Mouse (Mus musculus): ENCODE results near the gene Mettl7b. TPM values are rescaled to one million over a fixed set of nuclear protein-coding genes. Genes with fewer than 3 reads are reported as not detected.
A peak's percentile ranks its signal among the peaks of the same experiment; 100 is the strongest.

The Mettl7b gene
- polyA plus RNA-seq, 1 experiment = not detected

DNA sequence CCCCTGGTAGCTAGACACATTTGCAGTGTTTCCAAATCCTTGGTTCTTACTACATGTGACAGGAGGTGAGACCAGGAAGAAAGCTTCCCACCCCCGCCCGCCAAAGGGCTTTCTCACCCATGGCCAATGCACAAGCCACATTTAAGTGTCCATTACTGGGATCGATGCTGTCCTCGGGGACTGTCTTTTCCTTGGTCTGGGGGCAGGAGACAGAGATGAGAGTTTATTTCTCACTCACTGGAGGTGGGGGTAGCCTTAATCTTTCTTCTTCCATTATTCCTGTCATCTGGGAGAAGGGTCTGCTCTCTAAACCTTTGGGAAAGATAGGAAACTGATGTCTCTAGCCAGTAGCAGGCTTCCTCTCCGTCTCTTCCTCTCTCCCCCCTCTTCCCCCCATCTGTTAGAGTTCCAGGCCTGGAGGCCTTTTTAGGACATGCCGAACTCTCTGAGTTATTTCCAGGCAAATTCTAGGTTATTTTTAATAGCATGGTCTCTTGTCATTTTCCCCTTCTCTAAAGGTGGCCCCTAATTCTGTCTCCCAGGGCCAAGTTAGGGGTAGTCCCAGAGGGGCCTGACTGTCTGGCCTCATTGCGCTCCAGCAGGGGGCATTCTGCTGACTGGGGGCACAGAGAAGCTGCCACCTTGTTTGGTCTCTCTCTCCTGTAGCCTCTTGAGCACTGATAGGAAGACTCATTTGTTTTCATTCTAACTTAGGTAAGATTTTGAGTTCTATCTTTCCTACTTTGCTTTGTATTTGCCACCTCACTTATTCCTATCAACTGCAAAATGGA is 25.6 kb downstream of the Mettl7b start:
- TF ChIP-seq CTCF (IDR thresholded peaks at IDR 0.05; ENCODE audit: insufficient read depth, low read depth, low read length) = no peak
- TF ChIP-seq POLR2A (IDR thresholded peaks at IDR 0.05; ENCODE audit: insufficient read depth, low read depth, low read length) = no peak
- no peak overlapping the region for H3K27ac ChIP-seq (ENCODE audit: insufficient read depth, low read depth, low read length)
- H3K4me1 ChIP-seq (ENCODE audit: control insufficient read depth, insufficient read depth, low read length) = peaks cover 12% of the 10 kb centered on the region
- 72% methylated on average over 7 of the region's 7 CpGs for WGBS
- no peak overlapping the region for H3K4me3 ChIP-seq (ENCODE audit: insufficient read depth, low read depth, low read length)

DNA sequence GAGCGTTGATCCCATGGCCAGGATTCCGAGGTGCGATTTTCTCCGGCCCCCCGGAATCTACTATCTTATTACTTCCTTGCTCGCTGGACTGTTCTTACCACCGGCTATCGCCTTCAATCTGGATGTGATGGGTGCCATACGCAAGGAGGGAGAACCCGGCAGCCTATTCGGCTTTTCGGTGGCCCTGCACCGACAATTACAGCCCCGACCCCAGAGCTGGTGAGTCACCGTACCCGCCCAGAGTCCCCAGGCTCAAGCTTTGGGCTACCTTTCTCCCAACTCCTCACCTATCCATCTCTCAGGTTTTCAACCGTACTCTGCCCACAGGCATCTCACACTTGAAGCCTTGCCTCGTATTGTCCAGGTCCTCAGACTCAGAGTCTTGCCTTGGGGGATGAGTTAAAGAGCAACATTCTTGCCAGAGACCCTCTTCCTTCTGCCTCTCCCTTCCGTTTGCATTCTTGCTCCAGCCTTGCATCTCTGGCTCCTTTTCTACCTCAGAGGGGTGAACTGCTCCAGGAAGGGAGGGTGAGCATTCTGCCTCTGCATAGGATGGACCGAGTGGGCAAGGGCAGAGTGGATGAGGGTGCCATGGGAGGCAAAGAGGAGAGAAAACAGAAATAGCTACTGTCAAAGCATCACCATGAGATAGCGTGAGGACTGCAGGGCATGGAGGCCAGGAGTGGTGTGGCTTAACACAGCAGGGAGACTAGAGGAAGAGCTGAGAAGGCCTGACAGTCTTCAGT is 26.6 kb downstream of the Mettl7b start:
- Histone ChIP-seq H3K27ac (ENCODE audit: insufficient read depth, low read depth, low read length) (no peak overlapping the region), H3K4me1 (ENCODE audit: control insufficient read depth, insufficient read depth, low read length) (peaks cover 19% of the 10 kb centered on the region), H3K4me3 (ENCODE audit: insufficient read depth, low read depth, low read length) (peak overlapping the region; percentile 45)
- TF ChIP-seq POLR2A (IDR thresholded peaks at IDR 0.05; ENCODE audit: insufficient read depth, low read depth, low read length) (no peak), CTCF (IDR thresholded peaks at IDR 0.05; ENCODE audit: insufficient read depth, low read depth, low read length) (no peak)
- WGBS = 7% methylated on average over 21 of the region's 21 CpGs

DNA sequence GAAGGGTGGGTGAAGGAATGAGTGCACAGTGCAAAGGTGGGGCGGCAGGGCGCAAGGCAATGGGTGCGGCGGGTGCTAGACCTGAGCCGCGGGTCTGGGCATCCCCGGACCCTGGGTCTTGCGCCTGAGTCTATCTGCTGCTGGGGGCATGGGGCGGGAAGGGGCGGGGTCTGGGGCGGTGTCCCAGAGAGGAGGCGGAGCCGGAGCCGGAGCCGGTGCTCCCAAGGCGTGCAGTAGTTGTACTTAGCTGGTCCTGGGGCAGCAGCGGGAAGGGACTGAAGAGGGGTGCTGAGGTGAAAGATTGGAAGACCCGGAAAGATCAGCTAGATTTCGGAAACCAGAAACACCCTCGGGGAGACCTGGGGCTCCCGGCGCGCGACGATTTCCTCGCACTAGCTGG is 27.2 kb downstream of the Mettl7b start, which contains the start of gene Itga7:
Itga7 (plus strand) TSS at position 245 of the 400 bp plus-strand sequence.
- H3K4me3 ChIP-seq (ENCODE audit: insufficient read depth, low read depth, low read length) = peak within 1 kb of the TSS; percentile 45
- H3K27ac ChIP-seq (ENCODE audit: insufficient read depth, low read depth, low read length) = no peak within 1 kb of the TSS
- no peak for TF ChIP-seq CTCF (IDR thresholded peaks at IDR 0.05; ENCODE audit: insufficient read depth, low read depth, low read length)
- 0 out of 2 replicates have a peak, but pooled peaks have one; percentile 18 for TF ChIP-seq POLR2A (IDR thresholded peaks at IDR 0.05; ENCODE audit: insufficient read depth, low read depth, low read length)
- WGBS = 2% methylated on average over 26 of the region's 26 CpGs
- H3K4me1 ChIP-seq (ENCODE audit: control insufficient read depth, insufficient read depth, low read length) = peaks cover 19% of the 10 kb centered on the region

DNA sequence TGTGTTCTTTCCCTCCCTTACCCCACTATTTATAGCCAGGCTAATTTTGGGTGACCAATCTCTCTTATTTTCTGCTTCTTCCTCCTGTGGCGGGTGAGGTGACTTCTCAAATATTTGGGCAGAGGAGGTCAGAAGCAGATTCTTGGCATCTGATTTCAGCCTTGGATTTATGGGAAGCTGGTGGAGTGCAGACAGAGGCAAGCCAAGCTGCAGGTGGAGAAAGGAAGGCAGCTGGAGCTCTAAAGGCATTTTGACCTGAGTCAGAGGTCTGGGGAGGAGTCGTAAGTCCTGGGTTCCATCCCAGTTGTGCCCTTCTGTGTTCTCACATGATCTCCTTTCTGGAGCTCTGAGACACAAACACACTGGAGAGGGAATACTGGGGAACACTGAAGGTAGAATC is 29.3 kb downstream of the Mettl7b start:
- TF ChIP-seq POLR2A (IDR thresholded peaks at IDR 0.05; ENCODE audit: insufficient read depth, low read depth, low read length) (no peak), CTCF (IDR thresholded peaks at IDR 0.05; ENCODE audit: insufficient read depth, low read depth, low read length) (no peak)

DNA sequence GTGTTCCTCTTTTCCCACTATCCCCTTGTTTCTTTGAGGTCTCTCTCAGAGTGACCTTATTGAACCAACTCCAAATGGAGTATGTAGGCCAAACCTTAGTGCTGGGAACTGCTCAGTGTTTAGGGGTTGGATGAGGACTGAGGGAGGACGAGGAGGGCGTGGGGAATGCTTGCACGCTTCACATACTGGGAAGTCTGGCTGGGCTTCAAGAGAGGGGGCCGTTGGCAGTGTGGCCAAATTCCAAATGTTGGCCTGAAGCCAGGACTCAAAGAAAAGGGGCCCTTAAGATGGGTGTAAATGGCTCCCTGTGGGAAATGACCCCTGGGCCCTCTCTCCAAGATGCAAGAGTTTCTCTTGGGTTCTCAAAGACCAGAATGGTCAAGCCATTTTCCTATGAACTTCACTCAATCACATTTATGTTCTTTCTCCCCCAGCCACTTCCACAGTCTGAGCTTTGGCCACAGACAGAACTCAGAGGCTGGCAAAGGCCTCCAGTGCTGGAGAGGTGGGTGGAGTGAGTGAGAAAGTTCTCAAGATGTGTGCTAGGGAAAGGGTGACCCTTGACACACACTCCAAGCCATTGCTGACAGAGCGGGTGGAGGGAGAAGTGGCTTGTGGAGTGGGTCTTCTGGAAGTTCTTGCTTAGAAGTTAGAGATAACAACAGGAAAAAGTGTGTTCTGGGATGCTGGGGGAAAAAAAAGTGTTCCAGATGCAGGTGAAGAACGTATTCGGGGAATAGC is 31.0 kb downstream of the Mettl7b start:
- Histone ChIP-seq H3K27ac (ENCODE audit: insufficient read depth, low read depth, low read length) (no peak overlapping the region), H3K4me3 (ENCODE audit: insufficient read depth, low read depth, low read length) (no peak overlapping the region), H3K4me1 (ENCODE audit: control insufficient read depth, insufficient read depth, low read length) (peaks cover 19% of the 10 kb centered on the region)
- TF ChIP-seq POLR2A (IDR thresholded peaks at IDR 0.05; ENCODE audit: insufficient read depth, low read depth, low read length) (no peak), CTCF (IDR thresholded peaks at IDR 0.05; ENCODE audit: insufficient read depth, low read depth, low read length) (no peak)
- 61% methylated on average over 7 of the region's 7 CpGs for WGBS

More for the DNA sequence above, 29.3 kb downstream of the Mettl7b start:
- H3K27ac ChIP-seq (ENCODE audit: insufficient read depth, low read depth, low read length) = no peak overlapping the region
- H3K4me3 ChIP-seq (ENCODE audit: insufficient read depth, low read depth, low read length) = no peak overlapping the region
- H3K4me1 ChIP-seq (ENCODE audit: control insufficient read depth, insufficient read depth, low read length) = peaks cover 19% of the 10 kb centered on the region
- 50% methylated on average over 2 of the region's 2 CpGs for WGBS

DNA sequence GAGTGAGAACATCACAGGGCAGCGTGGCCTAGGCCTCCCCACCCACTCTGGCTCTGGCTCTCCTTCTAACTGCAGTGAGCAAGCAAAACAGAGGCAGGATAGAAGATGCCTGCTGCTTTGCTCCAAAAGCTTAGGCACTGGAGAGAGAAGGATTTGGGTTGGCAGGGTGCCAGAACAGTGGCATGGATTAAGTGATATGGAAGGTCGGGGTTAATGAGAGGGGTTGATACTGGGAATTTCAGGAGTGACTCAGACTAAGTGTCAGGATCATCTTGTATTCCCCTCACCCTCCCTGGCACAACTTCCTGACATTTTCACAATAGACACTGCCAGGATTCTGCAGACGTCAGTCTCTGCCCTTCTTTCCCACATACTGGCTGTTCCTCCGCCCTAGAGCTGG is 32.4 kb downstream of the Mettl7b start:
- no peak for TF ChIP-seq POLR2A (IDR thresholded peaks at IDR 0.05; ENCODE audit: insufficient read depth, low read depth, low read length)
- TF ChIP-seq CTCF (IDR thresholded peaks at IDR 0.05; ENCODE audit: insufficient read depth, low read depth, low read length) = no peak
- Histone ChIP-seq H3K4me3 (ENCODE audit: insufficient read depth, low read depth, low read length) (no peak overlapping the region), H3K27ac (ENCODE audit: insufficient read depth, low read depth, low read length) (no peak overlapping the region), H3K4me1 (ENCODE audit: control insufficient read depth, insufficient read depth, low read length) (peaks cover 9% of the 10 kb centered on the region; the same call in 1 of the 2 replicates)
- 33% methylated on average over 4 of the region's 4 CpGs for WGBS

DNA sequence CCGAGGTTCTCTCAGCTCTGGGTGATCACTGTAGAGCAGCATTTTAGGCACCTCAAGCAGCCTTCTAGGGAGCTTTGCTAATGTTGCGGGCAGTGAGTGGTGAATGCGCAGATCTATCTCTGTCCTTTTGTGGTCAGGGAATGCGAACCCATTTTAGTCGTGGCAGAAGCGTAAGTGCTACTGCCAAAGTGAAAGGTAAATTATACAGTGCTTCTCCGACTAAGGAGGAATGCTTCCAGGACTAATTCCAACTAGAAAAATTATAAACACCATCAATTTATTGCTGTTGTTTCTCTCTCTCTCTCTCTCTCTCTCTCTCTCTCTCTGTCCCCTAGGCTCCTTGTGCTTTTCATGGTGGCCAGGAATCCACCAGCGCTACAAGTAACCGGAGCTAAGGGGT is 36.9 kb downstream of the Mettl7b start, which contains the start of gene Bloc1s1:
Bloc1s1 (minus strand) TSS at position 101 of the 400 bp plus-strand sequence.
- Histone ChIP-seq H3K4me1 (ENCODE audit: control insufficient read depth, insufficient read depth, low read length) (peaks cover 17% of the 10 kb centered on the region), H3K4me3 (ENCODE audit: insufficient read depth, low read depth, low read length) (peak within 1 kb of the TSS; percentile 85), H3K27ac (ENCODE audit: insufficient read depth, low read depth, low read length) (peak within 1 kb of the TSS; percentile 95)
- no peak for TF ChIP-seq CTCF (IDR thresholded peaks at IDR 0.05; ENCODE audit: insufficient read depth, low read depth, low read length)
- no peak for TF ChIP-seq POLR2A (IDR thresholded peaks at IDR 0.05; ENCODE audit: insufficient read depth, low read depth, low read length)
- 27% methylated on average over 9 of the region's 9 CpGs for WGBS

DNA sequence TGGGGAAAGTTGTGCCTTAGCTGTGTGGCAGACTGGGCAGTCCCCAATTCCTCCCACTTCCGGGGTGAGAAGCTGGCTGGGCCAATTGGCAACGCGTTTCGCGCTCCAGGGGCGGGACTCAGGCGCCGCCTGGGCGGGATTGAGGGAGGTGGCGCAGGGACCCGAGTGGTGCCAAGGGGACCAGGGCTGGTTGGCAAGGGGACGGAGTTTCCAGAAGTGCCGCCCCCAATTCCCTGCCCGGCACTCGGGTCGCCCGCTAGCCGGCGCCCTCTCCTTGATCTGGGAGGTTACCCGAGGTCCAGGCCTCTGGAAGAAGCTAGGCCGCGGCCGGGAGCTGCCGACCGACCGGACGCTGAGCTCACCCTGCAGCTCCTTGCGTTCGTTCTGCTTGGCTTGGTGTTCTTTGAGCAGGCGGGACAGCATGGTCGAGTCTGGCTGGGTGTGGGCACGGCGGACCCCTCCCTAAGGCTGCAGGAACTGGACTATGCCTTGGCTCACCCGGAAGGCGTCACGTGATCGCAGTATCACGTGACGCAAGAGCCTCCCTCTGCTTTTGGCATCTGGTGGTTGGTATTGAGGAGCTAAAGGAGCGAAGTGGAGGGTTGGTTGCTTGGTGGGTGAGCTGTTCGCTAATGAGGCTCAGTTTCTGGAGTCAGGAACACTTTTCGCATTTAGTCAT is 37.6 kb downstream of the Mettl7b start:
- Histone ChIP-seq H3K27ac (ENCODE audit: insufficient read depth, low read depth, low read length) (peak overlapping the region; percentile 95), H3K4me3 (ENCODE audit: insufficient read depth, low read depth, low read length) (peak overlapping the region; percentile 85), H3K4me1 (ENCODE audit: control insufficient read depth, insufficient read depth, low read length) (peaks cover 21% of the 10 kb centered on the region)
- TF ChIP-seq CTCF (IDR thresholded peaks at IDR 0.05; ENCODE audit: insufficient read depth, low read depth, low read length) (no peak), POLR2A (IDR thresholded peaks at IDR 0.05; ENCODE audit: insufficient read depth, low read depth, low read length) (peak; percentile 73)
- under 1% methylated on average over 42 of the region's 42 CpGs for WGBS
